Mouse (Mus musculus) skeletal muscle tissue, adult 2 months (tissue): ENCODE measurements around the gene Kpna6.
A peak's percentile ranks its signal among the peaks of the same experiment; 100 is the strongest.
"Not testable (repeated sequence)": the region's sequence is repeated elsewhere in the genome, so short reads cannot be mapped to it uniquely, and the experiment has no call there.

ENCODE experiments used
- DNase-seq: peaks from one replicate; pipeline ENCODE4 v3.0.0-alpha.2; 2012; ENCODE audit warnings: low read depth, low spot score

Gene Kpna6

DNA sequence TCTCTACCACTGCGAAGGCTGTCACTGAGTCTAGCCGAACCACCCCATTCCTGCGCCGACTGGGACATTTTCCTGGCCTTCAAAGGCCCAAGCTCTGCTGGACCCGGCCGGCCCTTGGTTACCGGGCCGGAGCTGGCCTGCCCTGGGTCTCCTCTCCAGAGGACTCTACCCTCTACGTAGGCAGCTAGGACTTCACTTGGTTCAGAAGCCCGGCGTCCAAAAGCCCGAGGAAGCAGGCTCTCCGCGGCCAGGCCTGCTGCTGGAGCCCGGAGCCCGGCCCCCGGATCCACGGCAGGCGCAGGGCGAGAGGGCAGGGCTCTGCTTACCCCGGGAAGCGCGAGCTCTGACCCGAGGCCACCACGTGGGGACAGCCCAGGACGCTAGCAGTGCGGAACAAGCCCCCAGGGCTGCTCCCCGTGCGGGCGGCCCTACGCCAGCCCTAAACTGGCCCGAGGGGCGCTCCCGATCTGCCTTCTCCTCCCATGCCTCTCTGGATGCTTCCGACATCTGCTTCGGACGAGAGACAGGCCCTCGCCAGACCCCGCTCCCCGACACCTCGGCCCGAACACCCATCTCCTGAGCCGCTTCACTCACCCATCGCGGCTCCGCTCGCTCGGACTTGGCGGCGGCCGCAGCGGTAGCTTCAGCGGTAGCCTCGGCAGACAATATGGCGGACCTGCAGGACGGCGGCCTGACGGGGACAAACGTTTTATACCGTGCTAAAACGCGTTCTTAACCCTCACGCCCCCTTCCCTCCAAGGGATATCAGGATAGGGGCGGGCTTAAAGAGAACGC is at the start of gene Kpna6:
TSS of gene Kpna6 (minus strand) at position 685 of the 795 bp plus-strand sequence.
- peak; percentile 82 for DNase-seq

DNA sequence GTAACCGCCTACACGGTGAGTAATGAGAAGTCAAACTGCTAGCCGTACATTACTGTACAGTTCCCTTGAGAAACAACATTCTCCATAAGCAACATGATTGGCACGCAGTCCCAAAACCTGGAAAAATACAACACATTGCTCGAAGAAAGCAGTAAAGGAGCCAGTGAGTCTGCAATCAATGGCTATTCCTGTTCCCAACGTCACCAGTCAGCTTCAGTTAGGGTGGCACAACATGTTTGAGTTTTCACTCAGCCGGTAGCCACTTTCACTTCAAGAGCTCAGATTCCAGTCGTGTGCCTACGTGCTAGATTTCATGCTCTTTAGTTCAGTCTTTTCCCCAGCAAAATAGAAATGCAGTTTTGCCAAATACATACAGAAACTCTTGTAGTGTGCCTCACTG is 43.7 kb upstream of the Kpna6 start:
- no peak for DNase-seq

DNA sequence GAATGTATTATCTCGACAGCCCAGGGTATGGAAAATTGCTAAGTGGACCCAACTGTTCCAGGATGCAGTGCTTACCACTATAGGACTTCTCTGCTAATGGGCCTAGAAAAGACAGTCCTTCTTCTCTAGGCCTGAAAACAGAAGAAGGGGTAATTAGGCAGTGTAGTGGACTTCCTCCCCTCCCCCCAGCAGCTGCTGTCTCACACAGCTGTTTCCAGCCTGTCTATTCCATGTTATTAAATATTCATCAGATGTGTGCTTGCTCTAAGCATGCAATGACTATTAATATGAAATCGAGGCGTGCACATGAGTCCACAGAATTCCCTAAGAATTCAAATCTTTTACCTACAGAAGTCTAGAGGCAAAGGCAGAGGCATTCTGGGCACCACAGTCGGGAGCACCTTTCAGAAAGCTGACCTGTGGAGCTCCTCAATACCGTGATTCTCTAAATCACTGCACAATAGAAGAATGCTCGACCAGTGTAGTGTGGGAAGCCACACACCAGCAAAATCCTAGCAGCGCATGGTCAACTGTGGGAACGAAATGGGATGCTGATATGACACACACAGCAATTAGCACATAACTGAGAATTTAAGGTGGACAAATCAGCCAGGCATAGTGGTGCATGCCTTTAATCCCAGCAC is 37.0 kb upstream of the Kpna6 start:
- no peak for DNase-seq

DNA sequence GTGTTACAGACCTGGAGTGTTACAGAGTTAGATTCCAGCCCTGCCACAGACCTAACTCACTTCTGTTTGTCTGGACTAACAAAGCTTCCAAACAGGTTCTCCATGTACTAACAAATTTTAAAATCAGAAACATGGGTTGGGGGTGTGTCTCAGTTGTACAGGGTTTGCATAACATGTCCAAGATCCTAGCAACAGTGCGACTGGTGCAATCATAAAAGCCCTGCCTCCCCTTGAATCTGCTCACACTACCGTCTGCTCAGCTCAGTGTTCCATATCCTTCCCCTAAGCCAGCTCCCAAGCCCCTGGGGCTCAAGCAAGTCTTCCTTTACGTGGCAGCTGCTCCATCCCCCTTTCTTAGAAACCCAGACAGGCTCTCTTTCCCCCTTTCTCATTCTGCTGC is 34.2 kb upstream of the Kpna6 start:
- no peak for DNase-seq

DNA sequence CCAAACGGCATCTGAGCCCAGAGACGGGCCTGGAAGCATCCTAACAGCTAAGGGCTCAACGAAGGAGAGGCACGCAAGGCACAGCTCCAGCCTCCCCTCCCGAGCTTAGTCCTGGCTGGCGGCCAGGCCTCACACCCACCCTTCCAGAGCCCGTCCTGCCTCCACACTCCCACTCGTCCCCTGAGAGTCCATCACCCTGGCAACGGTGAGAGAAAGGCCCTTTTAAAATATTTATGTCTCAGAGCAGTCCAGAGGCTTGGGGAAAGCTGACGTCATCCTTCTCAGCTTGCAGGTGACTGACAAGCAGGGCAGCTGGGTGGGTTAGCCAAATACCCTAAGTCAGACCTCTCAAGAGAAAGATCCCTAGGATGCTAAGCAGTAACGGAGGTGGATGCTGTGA is 29.9 kb upstream of the Kpna6 start:
- peak; percentile 42 for DNase-seq

DNA sequence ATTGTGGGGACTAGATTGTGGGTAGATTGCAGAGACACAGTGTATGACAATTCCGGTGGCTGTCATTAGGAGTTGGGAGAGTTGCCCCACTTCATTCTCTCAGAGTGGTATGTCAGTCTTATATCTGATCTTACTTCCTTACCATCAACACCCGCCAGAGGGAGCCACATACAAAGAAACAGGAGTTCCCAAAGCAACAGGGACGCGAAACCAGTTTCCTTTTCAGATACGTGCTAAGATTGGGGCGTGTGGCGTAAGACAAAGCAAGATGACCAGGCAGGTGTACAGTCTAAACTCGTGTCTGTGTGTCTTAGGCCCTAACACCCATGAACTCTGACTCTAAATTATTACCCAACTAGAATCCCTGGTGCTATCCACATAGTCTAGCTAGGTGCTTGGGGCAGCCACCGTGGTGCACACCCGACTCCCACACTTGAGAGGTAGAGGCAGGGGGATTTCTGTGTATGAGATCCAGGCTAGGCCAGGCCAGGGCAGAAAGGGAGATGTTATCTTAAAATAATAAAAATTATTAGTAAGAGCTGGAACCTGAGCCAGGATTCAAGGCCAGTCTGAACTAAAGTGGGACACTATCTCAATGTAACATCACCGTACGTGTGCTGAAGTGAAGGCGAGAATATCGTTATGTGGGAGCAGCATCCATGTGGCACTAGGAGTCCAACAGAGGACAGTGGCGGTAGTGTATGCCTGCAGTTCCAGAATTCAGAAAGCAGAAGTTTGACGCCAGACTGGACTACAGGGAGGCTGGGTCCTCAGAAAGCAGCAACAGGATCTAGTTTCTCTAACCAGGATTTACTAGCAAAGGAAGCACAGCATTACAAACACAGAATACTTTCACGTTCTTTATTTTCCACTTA is 29.2 kb upstream of the Kpna6 start:
- DNase-seq: peak; percentile 76

DNA sequence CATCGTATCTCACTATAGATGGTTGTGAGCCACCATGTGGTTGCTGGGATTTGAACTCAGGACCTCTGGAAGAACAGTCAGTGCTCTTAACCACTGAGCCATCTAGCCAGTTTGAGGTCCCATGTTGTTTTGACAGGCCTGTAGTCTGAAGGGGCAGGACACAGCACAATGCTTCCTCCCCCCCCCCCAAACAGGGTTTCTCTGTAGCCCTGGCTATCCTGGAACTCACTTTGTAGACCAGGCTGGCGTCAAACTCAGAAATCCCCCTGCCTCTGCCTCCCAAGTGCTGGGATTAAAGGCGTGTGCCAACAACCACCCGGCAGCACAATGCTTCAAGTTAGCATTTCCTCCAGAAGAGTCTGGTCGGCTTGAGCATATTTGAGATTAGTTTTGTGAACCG is 28.1 kb upstream of the Kpna6 start:
- DNase-seq: not testable (repeated sequence)

DNA sequence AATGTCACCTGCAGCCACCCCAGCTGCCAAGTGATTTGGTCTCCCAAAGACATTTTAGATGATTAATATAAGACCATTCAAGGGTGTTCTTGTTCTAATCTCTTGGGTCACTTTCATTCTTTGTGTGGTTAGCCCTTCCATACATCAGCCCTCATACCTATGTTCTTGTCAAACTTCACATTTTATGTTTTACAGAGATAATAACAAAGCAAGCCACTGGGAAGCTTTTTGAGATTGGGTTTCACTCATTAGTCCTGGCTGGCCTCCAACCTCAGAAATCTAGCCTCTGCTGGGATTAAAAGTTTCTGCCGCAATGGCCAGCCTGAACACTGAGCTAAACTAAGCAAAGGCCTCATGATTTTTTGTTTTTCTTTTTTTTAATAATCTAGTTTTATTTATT is 27.6 kb upstream of the Kpna6 start:
- DNase-seq: no peak

DNA sequence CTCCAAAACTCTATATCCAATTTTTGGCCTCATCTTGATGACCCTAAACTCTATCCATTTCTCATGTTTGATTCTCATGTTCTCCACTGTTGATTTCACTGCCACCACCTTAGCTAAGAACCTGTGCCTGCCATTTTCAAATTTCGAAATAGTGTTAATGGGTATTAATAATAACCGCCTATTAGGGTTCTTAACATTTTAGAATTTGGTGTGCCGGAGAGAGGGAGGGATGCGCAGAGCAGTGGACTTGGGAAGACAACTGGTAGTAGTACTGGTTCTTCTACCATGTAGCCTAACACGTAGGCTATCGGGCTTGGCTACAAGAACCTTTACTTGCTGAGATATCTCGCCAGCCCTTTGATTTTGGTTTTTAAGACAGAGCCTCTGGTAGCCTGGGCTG is 24.6 kb upstream of the Kpna6 start:
- DNase-seq: no peak

DNA sequence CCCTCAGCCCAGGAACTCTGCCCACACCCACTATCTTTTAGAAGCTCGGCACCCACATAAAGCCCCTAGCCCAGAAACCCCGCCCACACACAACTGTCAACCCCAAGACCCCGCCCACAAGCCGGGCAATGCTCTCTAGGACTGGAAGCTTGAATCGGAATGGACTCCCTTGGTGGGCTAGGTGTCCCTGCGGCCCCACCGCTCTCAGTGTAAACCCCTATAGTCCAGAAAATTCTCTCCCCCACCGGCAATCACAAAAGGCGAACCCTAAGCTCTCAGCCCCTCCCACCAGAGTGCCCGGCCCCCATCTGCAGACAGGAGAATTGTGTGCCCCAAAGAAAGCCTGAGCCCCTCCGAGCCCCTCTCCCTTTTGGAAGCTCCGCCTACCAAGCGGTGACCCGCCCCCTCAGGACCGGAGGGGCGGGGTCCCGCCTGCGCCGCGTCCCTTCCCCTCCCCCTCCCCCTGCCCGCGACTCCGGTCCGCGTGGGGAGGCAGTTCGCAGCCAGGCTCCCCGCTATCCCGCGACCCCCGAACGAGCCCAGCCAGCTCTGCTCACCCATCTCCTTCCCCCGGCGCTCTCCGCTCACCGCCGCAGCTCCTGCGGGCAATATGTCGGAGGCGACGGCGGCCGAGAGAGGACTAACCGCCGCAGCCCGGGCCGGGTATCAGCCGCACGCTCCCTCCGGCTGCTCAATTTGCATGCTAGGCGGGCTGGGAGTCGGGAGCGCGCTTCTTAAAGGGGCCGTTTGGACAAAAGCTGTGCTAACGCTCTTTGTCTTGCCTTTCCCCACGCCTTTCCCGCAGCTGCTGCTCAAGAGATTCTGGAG is 23.8 kb upstream of the Kpna6 start, which contains the start of gene Tmem39b:
TSS of gene Tmem39b (minus strand) at position 681 of the 828 bp plus-strand sequence.
- peak; percentile 79 for DNase-seq

DNA sequence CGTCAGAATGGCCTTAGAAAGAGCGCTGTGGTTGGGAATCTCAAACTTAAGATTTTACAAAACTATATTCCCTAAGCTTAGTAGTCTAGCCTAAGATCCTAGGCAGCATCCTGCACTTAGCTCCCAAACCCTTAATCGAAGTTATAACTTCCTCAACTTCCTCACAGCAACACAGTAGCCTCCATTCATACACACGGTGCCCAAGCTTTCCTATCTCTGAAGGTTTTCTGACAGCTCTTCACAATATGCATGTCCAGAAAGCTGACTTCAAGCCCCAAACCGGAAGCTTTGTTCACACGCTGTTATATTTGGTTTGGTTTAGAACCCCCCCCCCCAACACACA is 23.2 kb upstream of the Kpna6 start:
- DNase-seq: no peak

DNA sequence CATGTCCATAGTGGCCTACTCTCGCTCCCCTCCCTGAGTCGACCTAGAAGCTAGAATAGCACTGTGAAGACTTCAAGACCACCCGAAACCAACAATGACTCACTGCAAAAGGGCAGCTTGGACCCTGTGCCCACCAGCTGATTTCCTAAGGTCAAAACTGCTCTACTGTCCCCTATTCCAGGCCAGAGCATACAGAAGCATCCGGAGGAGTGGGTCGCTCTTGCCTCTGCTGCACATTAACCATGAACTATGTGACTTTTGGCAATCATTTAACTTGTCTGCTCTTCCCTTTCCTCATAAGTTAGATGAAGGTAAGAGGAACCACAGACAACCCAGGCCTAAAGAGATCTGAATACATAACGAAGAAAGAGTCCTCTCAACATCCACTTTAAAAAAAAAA is 12.0 kb upstream of the Kpna6 start:
- DNase-seq: no peak

DNA sequence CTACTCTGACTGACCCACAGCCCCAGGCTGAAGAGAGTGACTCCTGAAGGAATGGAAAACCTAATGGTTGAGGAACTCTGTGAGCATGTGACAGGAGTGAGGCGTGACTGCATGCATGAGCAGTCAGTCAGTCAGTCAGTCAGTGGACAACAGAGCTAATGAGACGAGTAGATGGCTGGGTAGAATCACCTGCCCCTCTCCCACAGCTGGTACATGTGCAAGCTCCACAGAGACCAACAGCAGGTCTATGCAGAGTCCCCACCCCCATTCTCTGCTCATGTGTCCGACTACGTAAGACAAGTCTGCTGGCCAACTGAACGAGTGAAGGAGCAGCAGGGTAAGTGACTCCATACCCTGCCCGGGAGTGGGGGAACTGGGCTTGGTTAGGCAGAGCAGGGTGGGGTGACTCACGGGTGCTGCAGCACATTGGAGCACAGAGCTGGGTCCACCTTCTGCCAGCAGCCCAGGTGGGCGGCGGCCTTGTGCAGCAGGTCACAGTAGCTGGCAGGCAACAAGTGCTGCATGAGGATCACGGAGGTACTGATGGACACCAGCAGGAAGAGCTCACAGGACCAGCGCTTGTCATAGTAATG is 11.4 kb upstream of the Kpna6 start:
- no peak for DNase-seq

DNA sequence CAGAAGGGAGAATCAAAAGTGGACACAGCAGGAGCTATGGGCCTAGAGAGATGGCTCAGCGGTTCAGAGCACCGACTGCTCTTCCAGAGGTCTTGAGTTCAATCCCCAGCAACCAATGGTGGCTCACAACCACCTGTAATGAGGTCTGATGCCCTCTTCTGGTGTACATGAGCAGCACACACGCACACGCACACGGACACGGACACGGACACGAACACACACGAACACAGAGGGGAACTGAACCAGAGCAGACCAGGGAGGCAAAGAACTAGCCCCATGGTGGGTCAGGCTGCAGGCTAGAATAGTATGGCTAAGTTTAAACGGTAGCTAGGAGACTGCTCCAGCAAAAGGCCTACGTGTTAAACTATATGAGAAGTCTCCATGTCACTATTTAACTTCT is 9.3 kb upstream of the Kpna6 start:
- no peak for DNase-seq

DNA sequence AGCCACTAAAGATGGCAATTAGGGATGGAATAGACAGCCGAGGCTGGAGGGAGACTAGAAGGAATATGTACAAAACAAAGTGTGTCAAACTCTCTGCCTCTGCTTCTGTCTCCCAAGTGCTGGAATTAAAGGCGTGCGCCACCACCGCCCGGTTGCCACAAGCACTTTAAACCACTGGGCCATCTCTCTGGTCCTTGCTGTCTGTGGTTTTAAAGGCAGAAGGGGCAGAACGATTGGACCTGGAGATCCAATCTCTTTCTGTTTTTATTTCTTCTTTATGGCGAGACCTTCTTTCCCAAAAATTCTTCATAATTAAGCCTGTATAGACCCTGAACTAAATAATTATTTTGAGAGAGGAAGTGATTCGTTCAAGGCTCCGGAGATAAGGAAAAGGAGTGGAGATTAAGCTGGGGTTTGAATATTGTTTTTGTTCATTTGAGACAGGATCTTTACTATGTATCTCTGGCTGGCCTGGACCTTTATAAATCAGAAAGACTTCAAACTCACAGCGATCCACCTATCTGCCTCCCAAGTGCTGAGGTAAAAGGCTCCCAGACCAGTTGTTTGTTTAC is 397 bp upstream of the Kpna6 start:
- no peak for DNase-seq

DNA sequence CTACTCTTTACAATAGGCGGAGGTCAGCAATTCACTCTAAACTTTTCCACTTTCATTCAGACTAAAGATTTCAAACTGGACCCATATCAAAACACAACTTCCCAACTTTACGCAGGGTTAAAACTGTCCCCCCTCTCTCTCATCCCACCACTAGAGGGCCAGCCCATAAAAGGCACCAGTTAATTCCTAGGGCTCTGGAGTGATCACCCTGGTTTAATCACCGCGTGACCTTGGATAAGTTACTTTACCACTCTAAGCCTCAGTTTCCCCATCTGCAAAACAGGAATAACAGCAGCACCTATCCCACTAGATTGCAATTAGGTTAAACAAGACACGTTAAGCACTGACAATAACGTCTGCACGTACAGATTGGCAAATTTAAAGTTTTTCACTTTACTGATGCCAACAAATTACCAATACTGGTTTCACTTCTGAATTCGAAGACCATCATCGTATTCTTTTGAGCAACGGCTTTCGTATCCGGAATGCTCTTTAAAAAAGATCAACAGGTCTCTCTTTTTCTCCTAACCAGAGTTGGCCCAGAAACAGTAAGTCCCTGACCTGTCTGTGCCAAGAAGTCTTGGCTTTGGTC is 980 bp downstream of the Kpna6 start:
- peak; percentile 11 for DNase-seq

DNA sequence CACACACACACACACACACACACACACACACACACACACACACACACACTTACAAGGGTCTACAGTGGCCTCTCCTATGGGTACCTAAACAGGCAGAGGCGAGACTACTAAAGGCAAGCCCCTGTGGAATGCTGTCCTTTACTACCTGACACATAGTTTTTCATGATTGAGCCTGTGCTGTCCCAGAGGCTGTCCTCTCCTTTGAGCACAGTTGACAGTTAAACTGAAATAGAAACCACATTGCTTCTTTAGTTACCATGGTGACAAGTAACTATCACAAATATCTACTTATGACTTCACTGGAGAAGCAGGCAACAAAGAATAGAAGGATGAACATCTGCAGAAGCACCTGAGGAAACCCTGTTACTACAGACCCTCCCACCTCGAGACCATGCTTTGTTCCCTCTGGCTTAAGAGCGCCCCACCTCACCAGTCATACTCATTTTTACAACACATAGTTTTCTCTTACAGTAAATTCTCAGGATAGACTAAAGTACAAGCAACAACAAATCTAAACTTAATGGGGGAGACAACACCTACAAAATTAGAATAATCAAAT is 10.2 kb downstream of the Kpna6 start:
- no peak for DNase-seq

DNA sequence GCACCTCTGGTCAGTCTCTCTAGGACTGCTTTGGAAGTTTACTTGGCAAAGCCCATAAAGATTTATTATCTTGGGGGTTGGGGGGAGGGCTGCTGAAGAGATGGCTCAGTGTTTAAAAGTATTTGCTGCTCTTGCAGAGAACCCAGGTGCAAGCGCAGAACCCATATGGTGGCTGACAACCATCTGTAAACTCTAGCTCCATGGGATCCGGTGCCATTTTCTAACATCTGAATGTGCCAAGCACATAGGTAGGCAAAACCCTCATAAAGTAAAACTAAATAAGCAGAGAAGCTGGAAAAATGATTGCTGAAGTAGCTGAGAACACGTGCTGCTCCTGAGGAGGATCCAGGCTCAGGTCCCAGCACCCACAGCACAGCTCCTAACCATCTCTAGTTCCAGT is 11.0 kb downstream of the Kpna6 start:
- no peak for DNase-seq

DNA sequence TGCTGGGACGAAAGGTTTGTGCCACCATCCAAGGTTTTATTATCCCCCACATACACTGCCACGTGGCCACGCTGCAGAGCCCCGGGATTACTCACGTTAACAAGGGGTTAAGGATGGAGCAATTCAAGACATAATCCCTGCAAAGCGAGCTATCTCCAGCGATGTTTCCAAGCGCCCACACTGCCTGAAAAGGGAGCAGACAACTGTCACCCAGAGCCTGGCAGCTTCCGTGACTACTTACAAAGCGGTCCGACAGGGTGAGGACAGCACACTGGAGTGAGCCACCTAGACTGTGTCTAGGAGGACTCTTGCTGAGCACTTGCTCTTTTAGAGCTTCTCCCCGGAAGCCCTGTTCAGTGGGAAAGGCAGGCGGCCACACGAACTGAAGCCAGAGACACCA is 17.8 kb downstream of the Kpna6 start:
- no peak for DNase-seq

DNA sequence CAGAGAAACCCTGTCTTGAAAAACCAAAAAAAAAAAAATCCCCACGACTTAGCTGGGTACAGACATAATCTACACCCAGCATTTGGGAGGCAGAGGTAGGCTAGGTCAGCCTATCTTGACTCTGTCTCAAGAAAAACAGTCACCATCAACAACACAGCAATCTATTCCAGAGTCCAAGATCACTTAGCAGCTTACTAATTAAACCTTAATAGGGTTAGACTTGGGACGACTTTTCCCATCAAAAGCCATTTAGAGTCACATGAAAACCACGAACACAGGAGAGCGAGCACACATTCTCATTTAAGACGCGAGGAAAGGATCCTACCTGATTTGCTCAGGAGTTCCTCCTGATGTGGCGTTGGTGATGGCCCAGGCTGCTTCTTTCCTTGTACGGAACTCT is 22.2 kb downstream of the Kpna6 start:
- no peak for DNase-seq
